Mouse (Mus musculus) lung, adult 2 months (tissue): ENCODE data around the gene Gm5475.

Experiments used
- CTCF ChIP-seq: fragments of 200-500 bp; IDR thresholded peaks from 2 replicates; pipeline ENCODE4 v1.5.1; 2011; ENCODE audit warnings: mild to moderate bottlenecking, low read length, control low read depth; ENCODE audit not compliant: insufficient read depth
- POLR2A ChIP-seq: fragments of 200-500 bp; IDR thresholded peaks from 2 replicates; pipeline ENCODE4 v1.6.1; 2011; ENCODE audit warnings: low read depth, mild to moderate bottlenecking, control low read depth, low read length, borderline replicate concordance; ENCODE audit errors: extremely low read depth

GRCm38 (mm10) chr15:100403318-100404000, 18.5 kb upstream of the Gm5475 start:
- TF ChIP-seq POLR2A = no peak
- no peak for TF ChIP-seq CTCF
